In the genomic region with DNA sequence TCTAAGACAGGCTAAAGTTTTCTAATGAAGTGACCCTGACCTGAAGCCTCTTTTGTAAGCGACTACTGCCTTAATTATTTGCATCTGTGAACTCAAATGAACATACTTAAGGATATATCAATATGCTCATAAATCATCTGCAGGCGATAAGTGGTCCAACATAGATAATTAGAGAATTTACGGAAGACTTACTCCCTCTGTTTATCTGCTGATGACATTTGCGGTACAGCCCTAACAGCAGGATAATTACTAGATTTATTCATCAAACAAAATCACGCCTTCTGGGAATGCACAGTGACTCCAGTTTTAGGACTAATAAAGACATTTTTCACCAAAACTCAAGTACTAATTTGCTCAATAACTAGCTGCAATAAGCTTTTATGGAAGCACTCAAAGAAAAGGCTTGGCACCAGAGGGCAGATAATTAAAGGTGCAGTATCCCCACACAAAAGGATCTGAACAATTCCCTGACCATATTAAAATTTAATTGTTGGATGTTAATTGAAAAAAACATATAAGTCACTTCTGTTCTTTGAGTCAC, we compare ENCODE assay signal across 25 mouse cellular contexts.
DNase-seq lines count a peak whose midpoint lies in the region; ATAC-seq lines count a peak whose summit lies in the region.
"Had no signal": no experiment of that assay in that cellular context is flagged by ENCODE, and none has a peak within 500 bp of the region (broad histone marks: within the 10 kb centered on the region; RNA-seq: fewer than 3 reads in every experiment).

No protein-coding gene starts in this region.

- no peak overlapping the region for H3K4me3 ChIP-seq in midbrain, embryonic 14.5 days (replicated peaks; ENCODE audit: low read depth, low read length)
- no peak overlapping the region for H3K4me3 ChIP-seq in midbrain, embryonic 16.5 days (ENCODE audit: low read depth, low read length)
- no peak overlapping the region for H3K4me3 ChIP-seq in forebrain, embryonic 16.5 days (replicated peaks; ENCODE audit: low read length)
- H3K4me3 ChIP-seq: limb, embryonic 13.5 days; liver, embryonic 13.5 days; lung, embryonic 15.5 days; midbrain, embryonic 15.5 days had no signal

- ATAC-seq in midbrain, embryonic 14.5 days (ENCODE audit: low FRiP score, low TSS enrichment) = no peak
- ATAC-seq in midbrain, embryonic 16.5 days = no peak
- peak; percentile 26; the same call in 1 of the 2 replicates for ATAC-seq in forebrain, embryonic 16.5 days
- ATAC-seq: activated CD4-positive, CD25-positive, alpha-beta regulatory T cell, adult 4 months; CD4-positive, CD25-positive, alpha-beta regulatory T cell, adult 4 months; midbrain, embryonic 15.5 days had no signal

- H3K9me3 ChIP-seq in midbrain, embryonic 14.5 days (ENCODE audit: control insufficient read depth, low read length) = no peaks in the 10 kb centered on the region
- no peaks in the 10 kb centered on the region for H3K9me3 ChIP-seq in midbrain, embryonic 16.5 days (replicated peaks; ENCODE audit: control insufficient read depth, low read length, poor library complexity, severe bottlenecking)
- no peaks in the 10 kb centered on the region for H3K9me3 ChIP-seq in forebrain, embryonic 16.5 days (ENCODE audit: control insufficient read depth, low read length)
- H3K9me3 ChIP-seq: limb, embryonic 13.5 days; liver, embryonic 13.5 days; lung, embryonic 15.5 days; midbrain, embryonic 15.5 days had no signal

- H3K4me1 ChIP-seq in midbrain, embryonic 14.5 days (ENCODE audit: control insufficient read depth, insufficient read depth, low read length) = no peaks in the 10 kb centered on the region
- H3K4me1 ChIP-seq in midbrain, embryonic 16.5 days (ENCODE audit: control insufficient read depth, insufficient read depth, low read length) = no peaks in the 10 kb centered on the region
- no peaks in the 10 kb centered on the region for H3K4me1 ChIP-seq in forebrain, embryonic 16.5 days (replicated peaks; ENCODE audit: control insufficient read depth, insufficient read depth, low read length)
- H3K4me1 ChIP-seq: limb, embryonic 13.5 days; liver, embryonic 13.5 days; lung, embryonic 15.5 days; midbrain, embryonic 15.5 days had no signal

- no peak overlapping the region for H3K9ac ChIP-seq in midbrain, embryonic 14.5 days (replicated peaks; ENCODE audit: low read length)
- H3K9ac ChIP-seq in midbrain, embryonic 16.5 days (ENCODE audit: low read depth, low read length) = no peak overlapping the region
- H3K9ac ChIP-seq in forebrain, embryonic 16.5 days (replicated peaks; ENCODE audit: low read depth, low read length) = no peak overlapping the region
- H3K9ac ChIP-seq: limb, embryonic 13.5 days; liver, embryonic 13.5 days; lung, embryonic 15.5 days; midbrain, embryonic 15.5 days had no signal

- H3K36me3 ChIP-seq in midbrain, embryonic 14.5 days (ENCODE audit: control insufficient read depth, insufficient read depth, low read length) = no peaks in the 10 kb centered on the region
- H3K36me3 ChIP-seq in midbrain, embryonic 16.5 days (ENCODE audit: control insufficient read depth, insufficient read depth, low read length) = no peaks in the 10 kb centered on the region
- H3K36me3 ChIP-seq in forebrain, embryonic 16.5 days (ENCODE audit: control insufficient read depth, insufficient read depth) = no peaks in the 10 kb centered on the region
- H3K36me3 ChIP-seq: limb, embryonic 13.5 days; liver, embryonic 13.5 days; lung, embryonic 15.5 days; midbrain, embryonic 15.5 days had no signal

- no peaks in the 10 kb centered on the region for H3K27me3 ChIP-seq in midbrain, embryonic 14.5 days (ENCODE audit: control insufficient read depth, insufficient read depth, low read length)
- no peaks in the 10 kb centered on the region for H3K27me3 ChIP-seq in midbrain, embryonic 16.5 days (ENCODE audit: control insufficient read depth, insufficient read depth, low read depth, low read length)
- no peaks in the 10 kb centered on the region for H3K27me3 ChIP-seq in forebrain, embryonic 16.5 days (replicated peaks; ENCODE audit: control insufficient read depth, insufficient read depth, low read length)
- H3K27me3 ChIP-seq: limb, embryonic 13.5 days; liver, embryonic 13.5 days; lung, embryonic 15.5 days; midbrain, embryonic 15.5 days had no signal

- H3K4me2 ChIP-seq in midbrain, embryonic 14.5 days (ENCODE audit: low read length) = no peak overlapping the region
- H3K4me2 ChIP-seq in midbrain, embryonic 16.5 days (ENCODE audit: low read length) = no peak overlapping the region
- H3K4me2 ChIP-seq in forebrain, embryonic 16.5 days (ENCODE audit: low read length) = no peak overlapping the region
- H3K4me2 ChIP-seq: limb, embryonic 13.5 days; liver, embryonic 13.5 days; lung, embryonic 15.5 days; midbrain, embryonic 15.5 days had no signal

- H3K27ac ChIP-seq in midbrain, embryonic 14.5 days (replicated peaks; ENCODE audit: low read depth, low read length) = no peak overlapping the region
- no peak overlapping the region for H3K27ac ChIP-seq in midbrain, embryonic 16.5 days (ENCODE audit: low read length)
- H3K27ac ChIP-seq in forebrain, embryonic 16.5 days (ENCODE audit: low read length) = no peak overlapping the region
- H3K27ac ChIP-seq: kidney, postnatal 0 days; limb, embryonic 13.5 days; liver, embryonic 13.5 days; lung, embryonic 15.5 days; macrophage; midbrain, embryonic 15.5 days had no signal

- peak; percentile 6 for DNase-seq in embryo, embryonic 11 days
- DNase-seq in embryo, embryonic 10 days (ENCODE audit: low spot score) = no peak
- peak; percentile 45 for DNase-seq in midbrain, embryonic 14.5 days
- peak; percentile 47 for DNase-seq in retina, embryonic 14.5 days (ENCODE audit: low spot score)
- no peak for DNase-seq in lung, postnatal 25 days (ENCODE audit: low spot score)
- DNase-seq in left cerebral cortex, adult 11 months (ENCODE audit: low spot score) = no peak
- DNase-seq: adrenal gland, postnatal 10 days; cerebellum, adult 11-12 months; cerebellum, postnatal 14 days; gastrocnemius, postnatal 14 days; heart, adult 18-20 months; kidney, adult 18-20 months; liver, embryonic 13.5 days; right cerebral cortex, postnatal 14 days; spleen, adult 18-20 months; thymus, adult 18-20 months had no signal

- WGBS in midbrain, embryonic 14.5 days = 53% methylated on average over 5 of the region's 5 CpGs
- 34% methylated on average over 5 of the region's 5 CpGs for WGBS in midbrain, embryonic 16.5 days
- WGBS in forebrain, embryonic 16.5 days = 11% methylated on average over 5 of the region's 5 CpGs

Comparison
In these comparisons a context has a peak if more than half of its experiments do, and no peak if none do; other contexts are left out.
1. DNase-seq: peak in embryo, embryonic 11 days (single experiment), midbrain, embryonic 14.5 days (single experiment) and retina, embryonic 14.5 days (single experiment); none in embryo, embryonic 10 days (single experiment), lung, postnatal 25 days (single experiment) and left cerebral cortex, adult 11 months (single experiment).